Mouse (Mus musculus) gastrocnemius, postnatal 10 days (tissue): ENCODE measurements around the gene Eif4g1. TPM values are rescaled to one million over a fixed set of nuclear protein-coding genes. Genes with fewer than 3 reads are reported as not detected.

Experiments
- DNase-seq: peaks from one replicate; pipeline ENCODE4 v3.0.0; 2021; ENCODE audit warnings: mixed read lengths
- total RNA-seq, 2 experiments: library from RNA; stranded (reverse); gene quantifications; 2 replicates each; pipeline ENCODE4 v1.2.3; 2021

Eif4g1 gene
- total RNA-seq, 2 experiments from 2014 or later: 324 to 334 TPM

GRCm38 (mm10) chr16:20672965-20673705 lies 5.0 kb downstream of the Eif4g1 start:
- DNase-seq: peak; percentile 75

DNA sequence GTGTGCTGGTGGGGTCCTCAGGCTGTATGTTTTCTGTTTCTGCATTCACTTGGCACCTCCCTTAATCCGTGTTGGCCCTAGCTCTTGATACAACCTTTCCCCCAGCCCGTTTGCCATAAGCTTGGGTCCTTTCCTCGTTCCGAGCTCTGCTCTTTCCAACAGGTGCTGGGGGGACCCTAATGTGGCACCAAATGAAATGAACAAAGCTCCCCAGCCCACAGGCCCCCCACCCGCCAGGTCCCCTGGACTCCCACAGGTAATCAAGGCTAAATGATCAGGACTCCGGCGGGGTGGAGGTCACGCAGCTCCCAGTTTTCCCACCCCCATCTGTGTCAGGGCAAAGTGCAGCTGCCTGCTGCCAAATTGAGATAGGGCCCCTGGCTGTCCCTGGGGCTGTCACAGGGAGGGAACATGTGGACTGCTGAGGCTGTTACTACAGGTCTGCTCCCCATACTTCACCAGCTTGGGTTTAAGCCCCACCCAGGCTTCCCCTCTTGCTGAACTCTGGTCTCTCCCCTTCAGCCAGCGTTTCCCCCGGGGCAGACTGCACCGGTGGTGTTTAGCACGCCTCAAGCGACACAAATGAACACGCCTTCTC lies 5.7 kb downstream of the Eif4g1 start:
- DNase-seq: peak; percentile 12

DNA sequence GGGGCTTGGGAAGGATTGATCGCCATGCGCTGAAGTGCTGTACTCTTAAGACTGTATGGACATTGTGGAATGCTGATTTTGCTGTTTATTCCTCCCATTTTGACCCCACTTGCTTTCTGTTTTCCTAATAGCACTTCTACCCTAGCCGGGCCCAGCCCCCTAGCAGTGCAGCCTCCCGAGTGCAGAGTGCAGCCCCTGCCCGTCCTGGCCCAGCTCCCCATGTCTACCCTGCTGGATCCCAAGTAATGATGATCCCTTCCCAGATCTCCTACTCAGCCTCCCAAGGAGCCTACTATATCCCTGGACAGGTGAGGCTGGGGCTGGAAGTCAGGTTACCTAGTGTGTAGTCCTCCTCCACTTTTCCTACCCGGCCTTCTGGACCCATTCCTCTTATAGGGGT lies 7.1 kb downstream of the Eif4g1 start:
- DNase-seq: no peak

DNA sequence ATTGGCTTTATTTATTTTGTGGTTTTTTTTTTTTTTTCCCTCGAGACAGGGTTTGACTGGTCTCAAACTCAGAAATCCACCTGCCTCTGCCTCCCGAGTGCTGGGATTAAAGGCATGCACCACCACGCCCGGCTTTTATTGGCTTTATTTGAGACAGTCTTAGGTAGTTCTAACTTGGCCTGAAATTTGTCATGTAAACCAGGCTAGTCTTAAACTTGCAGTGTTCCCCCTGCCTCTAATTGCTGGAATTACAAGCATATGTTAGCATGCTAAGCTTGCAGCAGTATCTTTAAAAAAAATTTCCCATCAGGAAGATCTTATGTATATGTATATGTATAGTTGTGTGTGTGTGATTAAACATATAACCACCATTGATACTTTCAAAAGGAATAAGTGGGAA lies 8.6 kb downstream of the Eif4g1 start:
- no peak for DNase-seq

DNA sequence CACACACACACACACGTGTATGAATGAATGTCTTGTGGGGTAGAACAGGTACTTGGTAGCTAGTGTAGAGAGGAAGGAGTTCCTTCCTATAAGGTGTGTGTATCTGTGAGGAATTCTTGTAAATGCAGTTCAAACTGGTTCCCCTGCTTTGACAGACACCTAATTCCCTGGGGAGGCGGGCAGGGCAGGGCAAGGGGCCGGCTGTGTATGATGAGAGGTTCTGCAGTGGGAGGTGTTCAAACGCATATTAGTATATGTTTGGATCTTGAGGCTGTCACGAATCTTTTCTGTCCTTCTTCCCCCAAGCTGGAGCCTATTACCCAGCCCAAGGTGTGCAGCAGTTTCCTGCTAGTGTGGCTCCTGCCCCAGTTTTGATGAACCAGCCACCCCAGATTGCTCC lies 9.3 kb downstream of the Eif4g1 start:
- no peak for DNase-seq

DNA sequence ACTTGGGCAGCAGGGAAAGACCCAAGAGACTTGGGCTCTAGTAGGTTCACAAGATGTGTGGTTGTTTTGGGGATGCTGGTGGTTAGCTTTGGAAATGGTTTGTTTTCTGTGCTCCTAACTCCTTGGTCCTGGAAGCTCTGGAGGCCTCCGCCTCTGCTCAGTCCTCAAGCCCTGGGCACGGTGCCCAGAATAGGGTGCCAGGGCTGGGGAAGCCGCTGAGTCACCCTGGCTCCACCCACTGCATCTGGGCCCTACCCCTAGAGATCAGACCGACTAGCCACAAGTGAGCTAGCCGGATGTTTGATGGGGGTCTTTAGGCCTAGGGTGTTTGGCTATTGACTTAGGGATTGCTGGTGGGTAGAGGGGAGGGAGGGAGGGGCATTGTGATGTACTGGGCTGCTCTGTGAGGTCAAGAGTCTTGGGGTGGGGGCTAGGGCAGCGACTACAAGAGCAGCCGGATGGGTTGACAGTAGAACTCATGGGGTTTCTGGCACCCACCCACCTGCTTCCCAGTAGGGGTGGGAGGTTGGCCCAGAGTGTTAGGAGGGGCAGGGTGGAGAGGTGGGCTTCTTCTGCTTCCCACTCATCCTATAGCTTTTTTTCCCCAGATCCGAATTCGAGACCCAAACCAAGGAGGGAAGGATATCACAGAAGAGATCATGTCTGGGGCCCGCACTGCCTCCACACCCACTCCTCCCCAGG lies 10.0 kb downstream of the Eif4g1 start:
- peak; percentile 86 for DNase-seq

GRCm38 (mm10) chr16:20690774-20691173 lies 22.7 kb downstream of the Eif4g1 start:
- no peak for DNase-seq

DNA sequence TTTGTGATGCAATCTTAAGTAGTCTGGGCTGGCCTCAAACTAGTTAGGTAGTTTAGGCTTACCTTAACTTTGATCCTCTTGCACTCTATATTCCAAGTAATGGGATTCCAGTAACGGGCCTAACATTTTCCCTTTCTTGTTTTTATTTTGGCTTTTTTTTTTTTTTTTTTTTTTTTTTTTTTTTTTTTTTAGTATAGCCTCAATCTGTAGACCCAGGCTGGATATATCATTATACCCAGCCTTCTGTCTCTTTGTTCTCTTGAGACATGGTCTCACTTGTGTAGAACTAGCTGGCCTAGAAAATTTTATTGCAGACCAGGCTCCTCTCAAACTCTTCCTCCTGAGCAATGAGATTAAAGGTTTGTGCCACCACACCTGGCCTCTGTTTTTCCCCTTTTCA lies 23.5 kb downstream of the Eif4g1 start:
- no peak for DNase-seq

DNA sequence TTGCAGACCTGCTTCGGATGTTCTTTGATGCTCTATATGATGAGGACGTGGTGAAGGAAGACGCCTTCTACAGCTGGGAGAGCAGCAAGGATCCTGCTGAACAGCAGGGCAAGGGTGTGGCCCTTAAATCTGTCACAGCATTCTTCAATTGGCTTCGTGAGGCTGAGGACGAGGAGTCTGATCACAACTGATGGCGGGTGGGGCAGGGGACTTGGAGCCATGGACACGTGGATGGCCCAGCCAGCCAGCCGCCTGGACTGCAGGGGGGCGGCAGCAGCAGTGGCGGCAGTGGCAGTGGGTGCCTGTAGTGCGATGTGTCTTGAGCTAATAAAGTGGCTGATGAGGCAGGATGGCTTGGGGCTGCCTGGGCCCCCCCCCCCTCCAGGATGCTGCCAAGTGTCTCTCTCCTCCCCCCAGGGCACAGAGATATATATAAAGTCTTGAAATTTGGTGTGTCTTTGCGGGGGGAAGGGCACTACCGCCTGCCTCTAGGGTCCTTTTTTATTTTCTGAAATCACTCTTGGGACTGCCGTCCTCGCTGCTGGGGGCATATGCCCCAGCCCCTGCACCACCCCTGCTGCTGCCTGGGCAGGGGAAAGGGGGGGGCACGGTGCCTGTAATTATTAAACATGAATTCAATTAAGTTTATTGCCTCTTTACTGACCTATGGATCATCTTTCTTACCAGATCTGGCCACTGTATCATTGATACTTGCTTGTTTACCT lies 24.3 kb downstream of the Eif4g1 start:
- DNase-seq: no peak

DNA sequence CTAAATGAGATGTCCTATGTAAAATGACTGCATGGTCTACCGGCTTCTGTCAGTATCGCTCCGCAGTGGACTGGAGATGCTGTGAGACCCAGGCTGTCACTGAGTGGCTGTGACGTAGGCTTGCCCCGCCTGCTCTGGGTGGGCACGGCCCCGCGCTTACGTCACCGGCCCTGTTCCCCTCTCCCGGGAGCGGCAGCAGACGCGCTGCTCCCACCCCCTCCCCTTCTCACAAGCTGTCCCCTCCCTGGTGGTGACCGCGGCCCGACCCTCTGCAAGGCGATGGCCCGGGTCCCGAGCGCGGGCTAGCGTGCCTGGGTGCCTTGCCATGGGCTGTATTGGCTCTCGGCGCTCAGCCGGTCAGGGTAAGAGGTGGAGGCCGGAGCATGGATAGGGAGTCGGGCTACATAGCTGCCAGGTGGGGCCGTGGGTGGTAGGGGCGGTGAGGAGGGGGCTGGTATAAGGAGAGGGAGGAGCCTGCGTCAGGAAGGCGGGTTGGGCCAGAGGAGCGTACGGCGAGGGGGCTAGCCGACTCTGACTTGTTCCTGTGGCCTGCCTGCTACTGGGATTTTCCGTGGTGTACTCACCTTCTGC lies 25.1 kb downstream of the Eif4g1 start, which contains the start of gene Fam131a:
Gene Fam131a (plus strand): TSS at position 131 of the 591 bp plus-strand sequence.
- DNase-seq: peak; percentile 85

DNA sequence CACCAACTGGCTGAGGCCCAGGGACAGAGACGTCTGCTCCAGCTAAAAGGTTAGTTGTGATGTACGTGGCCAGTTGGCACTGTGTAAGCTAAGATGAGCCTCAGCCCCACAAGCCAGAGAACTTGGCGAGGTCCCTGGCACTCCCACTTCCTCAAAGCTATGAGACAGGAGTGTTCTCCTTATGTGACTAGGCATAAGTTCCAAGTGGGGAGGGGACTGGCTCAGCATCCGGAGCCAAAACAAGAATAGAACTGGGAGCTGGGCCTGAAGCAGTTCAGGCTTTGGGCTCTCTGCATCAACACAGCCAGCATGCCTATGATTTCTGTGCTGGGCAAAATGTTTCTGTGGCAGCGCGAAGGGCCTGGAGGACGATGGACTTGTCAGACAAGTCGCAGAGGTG lies 26.7 kb downstream of the Eif4g1 start:
- peak; percentile 46 for DNase-seq

- peak; percentile 87 for DNase-seq
These were observed 27.7 kb downstream of the Eif4g1 start for GRCm38 (mm10) chr16:20695622-20696323.

GRCm38 (mm10) chr16:20699266-20699665 lies 31.2 kb downstream of the Eif4g1 start:
- DNase-seq: no peak

DNA sequence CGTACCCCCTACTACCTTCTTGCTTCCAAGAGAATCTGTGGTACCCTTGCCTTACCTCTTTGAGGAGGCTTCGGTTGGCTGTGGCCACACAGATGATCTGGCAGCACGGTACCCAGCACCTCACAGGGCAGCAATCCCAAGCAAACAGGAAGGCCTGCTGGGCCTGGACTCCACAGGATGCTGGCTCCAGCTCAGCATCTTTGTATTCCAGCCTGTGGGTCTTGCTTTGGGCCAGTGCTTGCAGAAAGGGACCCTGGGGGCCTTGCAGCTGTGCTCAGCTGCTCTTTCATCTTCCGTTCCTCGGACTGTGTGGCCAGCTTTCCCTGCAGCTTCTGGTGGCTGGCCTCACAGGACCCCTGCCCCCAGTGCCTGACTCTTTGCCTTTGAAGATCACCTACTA lies 31.9 kb downstream of the Eif4g1 start:
- no peak for DNase-seq

GRCm38 (mm10) chr16:20701316-20701715 lies 33.2 kb downstream of the Eif4g1 start:
- DNase-seq: no peak

DNA sequence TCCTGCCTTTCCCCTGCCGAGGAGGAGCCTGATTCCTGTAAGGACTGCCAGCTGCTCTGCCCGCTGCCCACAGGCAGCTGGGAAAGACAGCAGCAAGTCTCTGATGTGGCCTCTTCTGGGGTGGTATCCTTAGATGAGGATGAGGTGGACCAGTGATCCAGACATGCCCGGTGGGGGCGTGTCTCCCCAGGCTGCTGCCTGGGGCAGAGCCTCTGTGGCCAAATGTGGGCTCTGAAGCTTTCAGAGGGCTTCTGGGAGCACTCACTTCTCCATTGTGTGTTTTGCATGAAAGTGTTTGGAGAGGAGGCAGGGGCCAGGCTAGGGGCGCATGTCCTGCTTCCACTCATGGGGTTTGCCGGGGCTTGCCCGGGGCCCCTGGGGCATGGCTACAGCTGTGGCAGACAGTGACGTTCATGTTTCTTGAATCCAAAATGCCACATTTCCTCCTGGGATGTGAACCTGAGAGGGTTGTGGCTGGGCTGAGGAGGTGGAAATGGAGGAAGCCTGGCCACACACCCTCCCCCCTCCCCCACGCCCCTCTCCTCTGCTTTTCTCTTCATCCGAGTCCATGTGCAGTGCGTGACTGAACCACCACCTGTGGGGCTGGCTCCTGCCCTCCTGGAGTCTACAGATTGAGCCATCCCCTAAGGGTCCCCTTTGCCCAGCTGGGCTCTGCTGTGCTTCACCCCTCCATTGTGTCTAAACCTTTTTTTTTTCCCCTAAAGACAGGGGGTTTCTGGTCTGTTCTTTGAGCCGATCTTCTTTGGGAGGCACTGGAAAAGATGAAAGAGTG lies 33.8 kb downstream of the Eif4g1 start:
- DNase-seq: no peak

DNA sequence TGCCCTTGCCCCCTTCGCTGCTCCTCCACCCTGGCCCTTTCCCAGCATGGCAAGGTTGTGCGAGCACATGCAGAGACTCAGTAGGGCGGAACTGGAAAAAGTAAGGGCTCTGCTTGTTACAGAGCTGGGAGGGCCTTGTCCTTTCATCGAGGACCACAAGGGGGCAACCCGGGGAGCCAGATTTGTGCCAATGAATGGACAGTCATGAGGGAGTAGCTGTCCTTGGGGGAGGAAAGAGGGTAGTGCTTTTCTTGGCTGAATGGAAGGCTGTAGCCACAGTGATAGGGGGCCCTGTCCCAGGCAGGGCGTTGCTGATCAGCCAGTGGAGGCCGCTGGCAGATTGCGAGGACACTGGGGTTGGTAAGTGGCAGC lies 34.4 kb downstream of the Eif4g1 start:
- peak; percentile 70 for DNase-seq

DNA sequence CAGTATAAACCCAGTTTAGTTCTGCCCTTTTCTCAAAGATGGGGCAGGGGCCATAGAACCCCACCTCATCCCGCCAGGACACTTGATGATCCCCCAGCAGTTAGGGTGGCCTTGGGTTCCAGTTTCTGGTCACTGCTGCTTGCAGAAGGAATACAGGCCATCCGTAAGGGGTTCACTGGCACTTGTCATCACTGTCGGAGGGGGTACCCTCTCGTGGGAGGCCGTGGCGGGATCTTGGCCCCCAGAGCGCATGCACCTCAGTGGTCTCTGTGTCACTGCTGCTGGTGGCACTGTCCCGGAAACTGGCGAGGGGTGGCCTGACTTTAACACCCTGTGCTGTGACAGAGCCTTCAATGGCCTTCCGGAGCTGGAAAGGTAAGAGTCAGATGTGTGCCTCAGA lies 35.0 kb downstream of the Eif4g1 start:
- DNase-seq: no peak

DNA sequence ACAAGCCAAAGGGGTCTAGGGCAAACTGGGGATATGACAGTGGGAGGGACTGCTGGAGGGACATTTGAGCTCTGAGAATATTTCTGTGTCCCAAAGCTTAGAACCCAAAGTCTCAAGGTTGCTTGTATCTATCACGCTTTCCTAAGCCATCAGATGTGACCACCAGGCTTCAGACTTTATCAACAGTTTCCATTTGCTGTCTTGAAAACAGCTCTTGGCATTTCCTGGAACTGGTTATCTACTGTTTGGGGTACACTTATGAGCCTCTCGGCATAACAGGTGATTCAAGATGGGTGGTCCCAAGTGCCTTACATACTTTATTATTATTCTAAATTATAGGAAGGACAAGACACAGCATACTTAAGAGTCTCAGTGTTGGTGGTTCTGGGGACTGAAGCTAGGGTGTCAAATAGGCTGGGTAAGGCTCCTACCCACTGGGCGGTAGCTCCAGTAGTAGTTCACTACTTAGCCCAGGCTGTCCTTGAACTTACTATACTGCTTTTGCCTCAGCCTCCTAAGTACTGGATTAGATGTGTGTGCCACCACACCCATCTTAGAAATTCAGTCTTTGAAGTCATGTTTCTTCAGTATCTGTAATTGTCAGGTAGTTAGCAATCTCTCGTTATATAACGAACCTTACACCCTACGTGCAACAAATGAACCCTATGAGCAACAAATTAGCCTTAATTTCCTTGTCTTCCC lies 35.7 kb downstream of the Eif4g1 start:
- DNase-seq: no peak

- DNase-seq: no peak
These were observed 37.7 kb downstream of the Eif4g1 start for GRCm38 (mm10) chr16:20705786-20706185.
